ENCODE assay signal across 10 mouse cellular contexts in the genomic region with DNA sequence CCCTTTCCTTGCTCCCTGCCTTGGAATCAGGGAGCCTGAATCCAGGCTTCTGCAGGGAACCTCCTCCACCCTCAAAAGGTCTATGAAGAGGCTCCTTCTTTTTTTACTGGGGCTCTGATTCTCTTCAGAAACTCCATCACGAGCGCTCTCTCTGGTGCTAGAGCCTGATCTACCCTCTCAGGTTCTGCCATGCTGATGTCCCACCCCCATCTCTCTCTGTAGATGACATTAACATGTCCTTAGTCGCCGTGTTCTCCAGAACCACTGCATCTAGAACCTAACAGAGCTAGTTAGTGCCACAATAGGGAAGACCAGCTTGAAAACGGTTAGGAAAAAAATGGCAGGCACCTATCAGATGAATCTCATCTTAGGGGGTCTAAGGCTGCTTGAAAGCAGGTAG. TPM values are rescaled to one million over a fixed set of nuclear protein-coding genes. Genes with fewer than 3 reads are reported as not detected.
DNase-seq lines count a peak whose midpoint lies in the region; ATAC-seq and TF ChIP-seq lines count a peak whose summit lies in the region.
"Had no signal": no experiment of that assay in that cellular context is flagged by ENCODE, and none has a peak within 500 bp of the region (broad histone marks: within the 10 kb centered on the region; RNA-seq: fewer than 3 reads in every experiment).

No protein-coding gene starts in this region.

- H3K36me3 ChIP-seq in intestine, embryonic 14.5 days (ENCODE audit: control insufficient read depth, insufficient read depth, low read length): no peaks in the 10 kb centered on the region
- H3K36me3 ChIP-seq in neural tube, embryonic 15.5 days: no peaks in the 10 kb centered on the region

- H3K9ac ChIP-seq in intestine, embryonic 14.5 days (ENCODE audit: low read length): no peak overlapping the region
- H3K9ac ChIP-seq in neural tube, embryonic 15.5 days (replicated peaks): no peak overlapping the region

- H3K4me2 ChIP-seq in intestine, embryonic 14.5 days (ENCODE audit: low read length): peak overlapping the region; percentile 39
- peak overlapping the region; percentile 28 for H3K4me2 ChIP-seq in neural tube, embryonic 15.5 days

- no peaks in the 10 kb centered on the region for H3K9me3 ChIP-seq in intestine, embryonic 14.5 days (ENCODE audit: control insufficient read depth, low read length)
- no peaks in the 10 kb centered on the region for H3K9me3 ChIP-seq in neural tube, embryonic 15.5 days (replicated peaks)

- DNase-seq in frontal cortex, postnatal 14 days (ENCODE audit: low spot score in 2 of 2): no peak
- no peak for DNase-seq in layer of hippocampus, adult 2 months (ENCODE audit: low spot score in 2 of 2)
- no peak for DNase-seq in layer of hippocampus, postnatal 36 days
- no peak for DNase-seq in intestine, embryonic 14.5 days (ENCODE audit: low spot score)
- DNase-seq in urinary bladder, postnatal 25 days (ENCODE audit: low spot score): no peak
- DNase-seq in layer of hippocampus, adult 9-10 months (ENCODE audit: low spot score): no peak
- DNase-seq: cerebellum, postnatal 25 days; midbrain, embryonic 14.5 days had no signal

- peak overlapping the region; percentile 97 for H3K27ac ChIP-seq in layer of hippocampus, adult 2 months
- 0 out of 2 replicates have a peak overlapping the region, but pooled peaks have one; percentile 24 for H3K27ac ChIP-seq in intestine, embryonic 14.5 days (ENCODE audit: low read depth)
- H3K27ac ChIP-seq in neural tube, embryonic 15.5 days (replicated peaks): no peak overlapping the region

- no peaks in the 10 kb centered on the region for H3K27me3 ChIP-seq in intestine, embryonic 14.5 days (replicated peaks; ENCODE audit: control insufficient read depth, insufficient read depth, low read length)
- H3K27me3 ChIP-seq in neural tube, embryonic 15.5 days (replicated peaks): no peaks in the 10 kb centered on the region

- peak overlapping the region; percentile 18; the same call in 1 of the 2 replicates for H3K4me3 ChIP-seq in layer of hippocampus, adult 2 months
- no peak overlapping the region for H3K4me3 ChIP-seq in intestine, embryonic 14.5 days (ENCODE audit: low read depth, low read length)
- no peak overlapping the region for H3K4me3 ChIP-seq in neural tube, embryonic 15.5 days (replicated peaks)

- WGBS in intestine, embryonic 14.5 days: 53% methylated on average over 5 of the region's 5 CpGs
- 79% methylated on average over 5 of the region's 5 CpGs for whole genome bisulfite sequencing in neural tube, embryonic 15.5 days

- H3K4me1 ChIP-seq in intestine, embryonic 14.5 days (replicated peaks; ENCODE audit: control insufficient read depth, insufficient read depth, low read length): peaks cover 24% of the 10 kb centered on the region
- no peaks in the 10 kb centered on the region for H3K4me1 ChIP-seq in neural tube, embryonic 15.5 days

- no peak for TF ChIP-seq CTCF in layer of hippocampus, adult 2 months (conservative IDR thresholded peaks at IDR 0.05)

- peak; percentile 18 for ATAC-seq in frontal cortex, adult (ENCODE audit: low TSS enrichment)
- ATAC-seq in intestine, embryonic 14.5 days (replicated peaks; ENCODE audit: low FRiP score, low TSS enrichment, low read depth): no peak
- no peak for ATAC-seq in neural tube, embryonic 15.5 days (ENCODE audit: low FRiP score)

RNA-seq across cellular contexts. Expression of a gene that starts 16.2 kb away (rescaled TPM):
- under 1 TPM; 0.42 to 0.54 TPM for total RNA-seq in layer of hippocampus, adult 2 months (2021)
- under 1 TPM; 0.33 to 0.40 TPM for total RNA-seq in layer of hippocampus, postnatal 36 days (2021)
- 0.08 and 0.20 TPM in 2 replicates for polyA plus RNA-seq in intestine, embryonic 14.5 days (2014; fragmentation: Nextera tagmentation; extraction: Ambion mirVana)
- polyA plus RNA-seq in neural tube, embryonic 15.5 days (2015; fragmentation: Nextera tagmentation; extraction: Ambion mirVana): 0.73 and 0.78 TPM in 2 replicates
